Mouse (Mus musculus): ENCODE data around the gene She.

DNA sequence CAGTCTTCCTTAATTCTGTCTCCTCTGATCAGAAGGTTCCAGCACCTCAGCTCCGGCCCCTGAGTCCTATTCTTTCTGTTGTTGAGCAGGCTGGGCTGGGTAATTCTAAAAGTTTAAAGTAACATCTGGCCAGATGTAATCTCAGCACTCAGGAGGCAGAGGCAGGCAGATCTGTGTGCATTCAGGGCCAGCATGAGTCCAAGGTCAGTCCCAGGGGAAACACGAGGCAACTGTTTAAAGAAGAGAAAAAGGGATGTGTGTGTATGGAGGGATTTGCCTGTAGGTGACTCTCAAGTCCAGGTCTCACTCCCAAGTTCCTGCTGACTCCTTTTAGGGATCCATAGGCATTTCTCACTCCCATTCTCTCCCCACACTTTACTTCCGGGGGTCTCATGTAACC is 76.7 kb downstream of the She start:
- no peak for TF ChIP-seq CTCF (IDR thresholded peaks at IDR 0.05; ENCODE audit: control insufficient read depth, insufficient read depth, insufficient read length)
- no peak for TF ChIP-seq USF1 (IDR thresholded peaks at IDR 0.05; ENCODE audit: low read depth)
- TF ChIP-seq MAX (IDR thresholded peaks at IDR 0.05) = no peak

Data from C2C12 (cell line).